Mouse (Mus musculus): ENCODE data around the gene Rps21. TPM values are rescaled to one million over a fixed set of nuclear protein-coding genes. Genes with fewer than 3 reads are reported as not detected.

Rps21 gene
- polyA plus RNA-seq (2015; fragmentation: Nextera tagmentation; extraction: Ambion mirVana): 483 and 550 TPM in 2 replicates

DNA sequence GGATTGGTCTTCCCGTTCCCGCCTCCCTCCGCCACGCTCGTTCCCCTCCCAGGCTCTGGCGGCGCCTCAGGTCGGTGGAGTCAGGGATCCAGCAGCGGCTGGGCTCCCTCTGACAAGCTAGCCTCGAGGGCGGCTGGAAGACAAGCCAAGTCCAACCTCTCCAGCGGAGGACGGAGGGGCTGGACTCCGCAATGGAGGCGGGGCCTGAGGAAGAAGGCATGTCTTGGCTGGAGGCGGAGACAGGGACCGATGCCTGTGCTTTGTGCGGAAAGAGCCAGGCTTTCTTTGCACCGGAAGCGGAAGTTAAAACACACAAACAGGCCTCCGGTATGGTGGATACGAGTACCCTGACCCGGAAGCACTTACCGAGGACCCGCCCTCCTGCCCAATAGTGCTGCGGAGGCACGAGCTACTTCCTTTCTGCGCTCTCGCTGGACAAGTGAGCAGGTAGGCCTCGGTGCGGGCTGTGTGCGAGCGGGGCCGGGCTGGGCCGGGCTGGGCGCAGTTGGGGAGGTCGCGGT lies at the start of gene Rps21:
Gene Rps21 (plus strand): TSS at position 377 of the 521 bp plus-strand sequence.
- H3K4me2 ChIP-seq: peak within 1 kb of the TSS; percentile 92
- H3K9ac ChIP-seq: peak within 1 kb of the TSS; percentile 96
- peaks cover 16% of the 10 kb centered on the region for H3K4me1 ChIP-seq
- H3K27ac ChIP-seq: peak within 1 kb of the TSS; percentile 93
- peak; percentile 97 for ATAC-seq
- H3K36me3 ChIP-seq (ENCODE audit: poor library complexity, severe bottlenecking): peaks cover 38% of the 10 kb centered on the region
- peak within 1 kb of the TSS; percentile 90 for H3K4me3 ChIP-seq
- H3K27me3 ChIP-seq: no peaks in the 10 kb centered on the region
- no peaks in the 10 kb centered on the region for H3K9me3 ChIP-seq (replicated peaks)
- 0% methylated on average over 37 of the region's 38 CpGs for WGBS

- Histone ChIP-seq H3K4me3 (no peak overlapping the region), H3K36me3 (ENCODE audit: poor library complexity, severe bottlenecking) (no peaks in the 10 kb centered on the region), H3K9me3 (replicated peaks) (peaks cover 3% of the 10 kb centered on the region; the same call in 1 of the 2 replicates), H3K27me3 (no peaks in the 10 kb centered on the region), H3K9ac (no peak overlapping the region), H3K4me2 (no peak overlapping the region), H3K4me1 (peaks cover 4% of the 10 kb centered on the region; the same call in 1 of the 2 replicates), H3K27ac (no peak overlapping the region)
- ATAC-seq: no peak
- 65% methylated on average over 7 of the region's 7 CpGs for WGBS
Measured at GRCm38 (mm10) chr2:180207840-180208239, 49.3 kb upstream of the Rps21 start.

GRCm38 (mm10) chr2:180208976-180209375 lies 48.2 kb upstream of the Rps21 start:
- no peak overlapping the region for H3K4me2 ChIP-seq
- H3K27me3 ChIP-seq: no peaks in the 10 kb centered on the region
- no peak overlapping the region for H3K9ac ChIP-seq
- no peak overlapping the region for H3K4me3 ChIP-seq
- H3K9me3 ChIP-seq (replicated peaks): peaks cover 3% of the 10 kb centered on the region; the same call in 1 of the 2 replicates
- H3K27ac ChIP-seq: no peak overlapping the region
- H3K4me1 ChIP-seq: peaks cover 4% of the 10 kb centered on the region; the same call in 1 of the 2 replicates
- no peak for ATAC-seq
- no peaks in the 10 kb centered on the region for H3K36me3 ChIP-seq (ENCODE audit: poor library complexity, severe bottlenecking)
- 77% methylated on average over 1 of the region's 1 CpGs for WGBS

- Histone ChIP-seq H3K36me3 (ENCODE audit: poor library complexity, severe bottlenecking) (no peaks in the 10 kb centered on the region), H3K27ac (no peak overlapping the region), H3K27me3 (no peaks in the 10 kb centered on the region), H3K9ac (no peak overlapping the region), H3K4me2 (no peak overlapping the region), H3K4me3 (no peak overlapping the region), H3K4me1 (peaks cover 8% of the 10 kb centered on the region; the same call in 1 of the 2 replicates), H3K9me3 (replicated peaks) (peaks cover 3% of the 10 kb centered on the region; the same call in 1 of the 2 replicates)
- 93% methylated on average over 3 of the region's 3 CpGs for WGBS
- no peak for ATAC-seq
Measured at GRCm38 (mm10) chr2:180212255-180212654, 44.9 kb upstream of the Rps21 start.

- Histone ChIP-seq H3K4me1 (peaks cover 18% of the 10 kb centered on the region), H3K4me3 (no peak overlapping the region), H3K27me3 (no peaks in the 10 kb centered on the region), H3K4me2 (no peak overlapping the region), H3K36me3 (ENCODE audit: poor library complexity, severe bottlenecking) (no peaks in the 10 kb centered on the region), H3K9me3 (replicated peaks) (peaks cover 3% of the 10 kb centered on the region; the same call in 1 of the 2 replicates), H3K27ac (no peak overlapping the region), H3K9ac (no peak overlapping the region)
- ATAC-seq: no peak
- 82% methylated on average over 4 of the region's 4 CpGs for WGBS
Measured at GRCm38 (mm10) chr2:180214352-180214978, 42.7 kb upstream of the Rps21 start.

- Histone ChIP-seq H3K4me3 (no peak overlapping the region), H3K9ac (no peak overlapping the region), H3K4me1 (peaks cover 21% of the 10 kb centered on the region), H3K9me3 (replicated peaks) (peaks cover 3% of the 10 kb centered on the region; the same call in 1 of the 2 replicates), H3K36me3 (ENCODE audit: poor library complexity, severe bottlenecking) (no peaks in the 10 kb centered on the region), H3K4me2 (no peak overlapping the region), H3K27ac (no peak overlapping the region), H3K27me3 (no peaks in the 10 kb centered on the region)
- WGBS: 80% methylated on average over 8 of the region's 8 CpGs
- ATAC-seq: no peak
Measured at GRCm38 (mm10) chr2:180215011-180215461, 42.1 kb upstream of the Rps21 start.

DNA sequence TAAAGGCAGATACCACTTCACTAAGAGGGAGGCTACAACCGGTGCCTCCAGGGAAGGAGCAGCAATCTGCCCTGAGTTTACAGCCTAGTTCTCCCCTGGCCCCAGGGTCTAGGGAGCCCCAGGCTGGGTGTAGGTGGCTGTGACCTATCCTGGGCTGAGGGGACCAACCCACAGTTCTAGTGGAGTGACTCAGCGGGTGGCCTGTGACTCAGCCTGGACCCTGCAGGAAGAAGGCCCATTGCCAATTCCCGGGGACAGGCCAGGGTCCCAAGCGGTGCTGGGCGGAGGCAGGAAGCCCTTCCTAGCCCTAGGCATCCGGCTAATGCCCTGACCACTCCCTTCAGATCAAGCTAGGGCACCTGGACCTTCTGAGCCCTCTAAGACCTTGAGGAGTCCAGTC lies 41.2 kb upstream of the Rps21 start:
- ATAC-seq: no peak
- Histone ChIP-seq H3K36me3 (ENCODE audit: poor library complexity, severe bottlenecking) (no peaks in the 10 kb centered on the region), H3K4me1 (peaks cover 21% of the 10 kb centered on the region), H3K9ac (no peak overlapping the region), H3K27ac (no peak overlapping the region), H3K27me3 (no peaks in the 10 kb centered on the region), H3K9me3 (replicated peaks) (peaks cover 3% of the 10 kb centered on the region; the same call in 1 of the 2 replicates), H3K4me2 (no peak overlapping the region), H3K4me3 (no peak overlapping the region)
- WGBS: 89% methylated on average over 6 of the region's 6 CpGs

DNA sequence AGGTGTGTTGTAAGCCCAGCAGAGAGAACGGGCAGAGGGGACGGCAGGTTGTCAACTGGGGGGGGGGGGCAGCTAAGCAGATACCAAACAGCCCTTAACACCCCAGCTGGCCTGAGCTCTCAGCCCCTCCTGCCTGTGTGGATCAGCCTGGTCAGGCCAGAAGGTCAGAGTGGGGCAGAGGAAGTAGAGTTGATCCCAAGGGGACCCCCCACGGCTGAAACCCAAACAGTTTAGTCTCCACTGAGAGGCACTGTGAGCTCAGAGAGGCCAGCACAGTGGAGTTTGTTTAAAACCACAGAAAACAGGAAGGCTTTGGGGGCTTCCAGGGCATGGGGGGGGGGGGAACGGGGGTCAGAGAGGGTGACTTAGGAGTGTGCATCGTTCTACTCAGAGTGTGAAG lies 40.3 kb upstream of the Rps21 start:
- Histone ChIP-seq H3K9me3 (replicated peaks) (peaks cover 3% of the 10 kb centered on the region; the same call in 1 of the 2 replicates), H3K27ac (no peak overlapping the region), H3K4me1 (peaks cover 22% of the 10 kb centered on the region), H3K4me3 (no peak overlapping the region), H3K4me2 (no peak overlapping the region), H3K9ac (no peak overlapping the region), H3K27me3 (no peaks in the 10 kb centered on the region), H3K36me3 (ENCODE audit: poor library complexity, severe bottlenecking) (no peaks in the 10 kb centered on the region)
- 86% methylated on average over 4 of the region's 5 CpGs for WGBS
- no peak for ATAC-seq

DNA sequence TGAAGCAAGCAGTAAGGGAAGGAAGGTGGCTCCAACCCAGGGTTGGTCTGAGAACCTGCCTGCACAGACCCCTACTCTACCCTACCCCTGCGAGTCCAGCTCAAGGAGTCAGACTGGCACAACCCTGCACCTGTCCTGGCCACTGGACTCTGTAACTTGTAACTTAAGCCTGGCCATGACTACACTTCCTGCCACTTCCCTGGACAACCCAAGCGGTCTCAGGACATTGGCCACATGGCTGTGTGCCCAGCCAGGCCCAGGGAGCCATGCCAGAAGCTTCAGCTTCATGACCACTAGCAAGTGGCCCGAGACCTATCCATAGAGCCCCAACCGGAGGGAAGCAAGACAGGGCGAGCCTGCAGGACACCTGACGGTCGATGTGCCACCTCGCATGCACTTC lies 39.6 kb upstream of the Rps21 start:
- H3K27ac ChIP-seq: no peak overlapping the region
- 89% methylated on average over 8 of the region's 8 CpGs for WGBS
- ATAC-seq: no peak
- no peak overlapping the region for H3K4me2 ChIP-seq
- H3K4me1 ChIP-seq: peaks cover 29% of the 10 kb centered on the region
- H3K9ac ChIP-seq: no peak overlapping the region
- no peaks in the 10 kb centered on the region for H3K36me3 ChIP-seq (ENCODE audit: poor library complexity, severe bottlenecking)
- H3K27me3 ChIP-seq: no peaks in the 10 kb centered on the region
- H3K4me3 ChIP-seq: no peak overlapping the region
- H3K9me3 ChIP-seq (replicated peaks): no peaks in the 10 kb centered on the region

DNA sequence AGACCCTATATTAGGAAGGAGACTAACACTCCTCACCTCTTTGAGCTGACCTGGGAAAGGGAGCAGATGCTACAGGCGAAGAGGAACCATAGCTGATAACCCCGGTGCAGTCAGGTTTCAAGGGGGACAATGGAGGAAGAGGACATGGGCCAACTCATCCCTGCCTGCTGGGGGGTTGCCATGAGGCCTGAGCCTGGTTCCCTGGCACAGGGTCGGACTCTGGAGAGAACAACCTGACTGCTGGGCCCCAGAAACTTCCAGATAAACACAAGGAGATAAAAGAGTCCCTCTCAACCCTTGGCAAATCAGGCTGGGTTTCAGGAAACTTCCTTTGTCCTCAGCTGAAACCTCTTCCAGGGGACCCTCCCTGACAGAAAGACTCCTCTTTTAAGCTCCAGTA lies 38.9 kb upstream of the Rps21 start:
- Histone ChIP-seq H3K9ac (no peak overlapping the region), H3K36me3 (ENCODE audit: poor library complexity, severe bottlenecking) (no peaks in the 10 kb centered on the region), H3K4me1 (peaks cover 30% of the 10 kb centered on the region), H3K4me3 (no peak overlapping the region), H3K4me2 (no peak overlapping the region), H3K9me3 (replicated peaks) (no peaks in the 10 kb centered on the region), H3K27ac (peak overlapping the region; percentile 31; the same call in 1 of the 2 replicates), H3K27me3 (0 out of 2 replicates have a peak, but pooled peaks cover 3% of the 10 kb centered on the region)
- no peak for ATAC-seq
- WGBS: 79% methylated on average over 3 of the region's 3 CpGs

DNA sequence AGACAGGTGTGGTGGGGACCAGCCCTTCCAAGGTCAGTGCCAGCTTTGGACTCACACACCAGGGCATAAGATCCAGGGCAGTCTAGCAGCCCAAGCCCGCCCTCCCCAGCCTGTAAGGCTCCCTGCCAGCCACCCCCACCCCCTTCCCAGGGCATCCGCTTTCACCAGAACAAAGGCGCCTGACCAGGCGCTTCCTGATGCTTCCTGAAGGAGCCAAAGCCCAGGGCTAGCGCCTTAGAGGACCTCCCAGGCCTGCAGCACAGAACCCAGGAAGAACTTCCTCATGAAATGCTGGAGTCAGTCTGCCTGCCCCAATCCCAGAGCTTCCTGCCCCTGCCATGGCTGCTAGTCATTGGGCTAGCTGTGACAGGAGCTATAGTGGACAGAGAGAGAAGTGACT lies 38.5 kb upstream of the Rps21 start:
- Histone ChIP-seq H3K4me1 (peaks cover 30% of the 10 kb centered on the region), H3K4me2 (no peak overlapping the region), H3K9ac (no peak overlapping the region), H3K36me3 (ENCODE audit: poor library complexity, severe bottlenecking) (no peaks in the 10 kb centered on the region), H3K4me3 (no peak overlapping the region), H3K27me3 (peaks cover 7% of the 10 kb centered on the region; the same call in 1 of the 2 replicates), H3K9me3 (replicated peaks) (no peaks in the 10 kb centered on the region), H3K27ac (peak overlapping the region; percentile 31)
- WGBS: 24% methylated on average over 5 of the region's 5 CpGs
- ATAC-seq: no peak

DNA sequence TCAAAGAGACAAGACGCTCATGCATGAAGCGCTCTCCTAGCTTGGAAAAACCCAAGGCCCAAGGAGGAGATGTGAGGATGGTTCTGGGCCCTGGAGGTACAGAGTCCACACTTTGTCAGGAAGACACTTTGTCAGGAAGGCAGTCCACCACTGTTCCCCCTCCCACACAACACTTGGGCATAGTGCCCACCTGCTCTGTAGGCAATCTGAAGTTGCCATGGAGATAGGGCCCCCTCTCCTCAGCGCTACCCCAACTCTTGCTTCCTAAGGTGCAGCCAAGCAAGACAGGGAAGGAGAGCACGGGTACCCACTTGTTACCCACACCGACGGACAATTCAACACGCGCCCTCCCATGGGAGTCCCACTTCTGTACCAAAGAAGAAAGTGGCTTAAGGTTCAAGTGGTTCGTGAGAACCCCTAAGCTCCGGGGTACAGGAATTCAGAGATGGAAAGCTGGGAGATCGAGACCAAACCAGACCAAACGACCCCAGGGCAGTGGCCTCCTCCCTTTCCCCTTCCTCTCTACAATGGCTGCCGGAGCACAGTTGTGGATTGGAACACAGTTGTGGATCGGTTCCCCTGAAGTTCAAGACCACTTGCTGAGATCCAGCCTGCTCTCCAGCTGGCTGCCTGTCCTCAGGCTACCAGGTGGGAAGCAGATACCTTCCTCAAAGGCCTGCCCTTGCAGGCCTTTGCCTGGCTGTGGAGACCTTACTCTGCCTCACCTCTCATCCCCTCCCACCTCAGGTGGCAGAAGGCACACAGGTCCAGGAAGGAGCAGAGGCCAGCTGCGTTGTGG lies 37.8 kb upstream of the Rps21 start:
- no peak for ATAC-seq
- no peak overlapping the region for H3K9ac ChIP-seq
- peaks cover 11% of the 10 kb centered on the region for H3K27me3 ChIP-seq
- H3K9me3 ChIP-seq (replicated peaks): no peaks in the 10 kb centered on the region
- H3K4me3 ChIP-seq: no peak overlapping the region
- WGBS: 84% methylated on average over 15 of the region's 15 CpGs
- H3K4me2 ChIP-seq: no peak overlapping the region
- H3K27ac ChIP-seq: peak overlapping the region; percentile 31; the same call in 1 of the 2 replicates
- peaks cover 30% of the 10 kb centered on the region for H3K4me1 ChIP-seq
- H3K36me3 ChIP-seq (ENCODE audit: poor library complexity, severe bottlenecking): no peaks in the 10 kb centered on the region
